Mouse (Mus musculus): Measurements from ENCODE around the gene Zdhhc1.

Gene Zdhhc1

GRCm38 (mm10) chr8:105464595-105464994, 32.1 kb downstream of the Zdhhc1 start:
- no peak for DNase-seq (ENCODE audit: low read depth, low spot score)

DNA sequence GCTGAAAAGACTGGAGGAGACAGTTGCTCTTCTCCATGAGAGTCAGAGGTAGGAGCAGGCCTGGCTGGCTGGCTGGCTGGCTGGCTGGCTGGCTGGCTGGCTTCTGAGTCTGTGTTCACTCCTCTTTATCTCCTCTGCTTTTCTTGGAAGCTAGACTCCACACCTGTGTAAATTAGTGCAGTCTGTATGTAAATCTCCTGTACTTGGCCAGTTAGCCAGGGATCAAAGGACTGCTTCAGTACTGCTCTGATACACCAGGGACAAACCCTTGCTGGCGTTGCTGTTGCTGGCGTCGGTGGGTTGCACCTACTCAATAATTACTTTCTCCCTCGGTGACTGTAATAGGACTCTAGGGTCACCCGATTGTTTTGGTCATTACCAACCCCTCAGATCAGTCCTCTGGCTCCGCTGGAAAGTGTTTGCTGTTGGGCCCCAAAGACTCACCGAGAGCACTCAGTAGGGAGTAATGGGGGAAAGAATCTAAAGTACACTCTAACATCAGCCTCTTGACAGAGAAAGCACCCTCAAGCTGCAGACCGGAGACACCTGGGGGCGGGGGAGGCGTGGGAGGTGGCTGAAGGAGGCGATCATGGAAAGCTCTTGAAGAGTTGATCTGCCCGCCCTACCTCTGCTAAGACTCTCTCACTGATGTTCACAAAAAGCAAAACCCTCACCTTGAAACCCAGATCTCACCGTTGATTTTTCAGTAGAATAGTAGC, 35.5 kb downstream of the Zdhhc1 start:
- DNase-seq (ENCODE audit: low read depth, low spot score), result no peak

GRCm38 (mm10) chr8:105455218-105455617, 41.5 kb downstream of the Zdhhc1 start:
- DNase-seq (ENCODE audit: low read depth, low spot score), result no peak

DNA sequence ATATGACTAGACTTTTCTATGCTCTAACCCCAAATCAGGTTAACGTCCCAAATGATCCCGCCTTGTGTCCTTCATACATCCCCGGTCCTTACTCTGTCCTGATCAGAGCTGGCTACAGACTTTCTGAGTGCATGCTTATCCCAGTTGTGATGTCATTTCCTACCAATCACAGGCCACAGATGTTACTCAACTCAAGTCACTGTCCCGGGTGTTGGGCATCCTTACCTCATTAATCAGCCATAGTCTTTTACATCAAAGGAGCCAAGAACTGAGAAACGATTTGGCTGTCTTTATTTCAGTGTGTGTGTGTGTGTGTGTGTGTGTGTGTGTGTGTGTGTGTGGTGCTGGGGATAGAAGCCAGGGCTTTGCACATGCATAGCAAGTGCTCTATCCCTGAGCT, 42.6 kb downstream of the Zdhhc1 start:
- no peak for DNase-seq (ENCODE audit: low read depth, low spot score)

DNA sequence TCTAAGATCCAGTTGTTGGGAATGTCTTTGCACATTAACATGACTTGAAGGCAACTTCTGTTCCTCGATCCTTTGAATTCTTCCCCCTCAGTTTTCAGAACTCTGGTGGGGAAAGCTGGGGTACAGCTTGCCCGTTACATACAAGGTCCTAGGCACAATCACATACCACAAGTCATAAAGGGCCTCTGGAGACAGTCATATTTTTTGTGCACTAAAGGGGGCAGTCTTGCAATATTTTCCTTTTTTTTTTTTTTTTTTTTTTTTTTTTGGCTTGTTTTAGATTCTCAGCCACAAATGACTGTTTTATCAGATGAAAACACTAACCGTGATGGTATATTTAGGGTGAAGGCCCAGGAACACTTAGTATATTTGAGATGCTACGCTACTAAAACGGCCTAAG, 43.4 kb downstream of the Zdhhc1 start:
- no peak for DNase-seq (ENCODE audit: low read depth, low spot score)

DNA sequence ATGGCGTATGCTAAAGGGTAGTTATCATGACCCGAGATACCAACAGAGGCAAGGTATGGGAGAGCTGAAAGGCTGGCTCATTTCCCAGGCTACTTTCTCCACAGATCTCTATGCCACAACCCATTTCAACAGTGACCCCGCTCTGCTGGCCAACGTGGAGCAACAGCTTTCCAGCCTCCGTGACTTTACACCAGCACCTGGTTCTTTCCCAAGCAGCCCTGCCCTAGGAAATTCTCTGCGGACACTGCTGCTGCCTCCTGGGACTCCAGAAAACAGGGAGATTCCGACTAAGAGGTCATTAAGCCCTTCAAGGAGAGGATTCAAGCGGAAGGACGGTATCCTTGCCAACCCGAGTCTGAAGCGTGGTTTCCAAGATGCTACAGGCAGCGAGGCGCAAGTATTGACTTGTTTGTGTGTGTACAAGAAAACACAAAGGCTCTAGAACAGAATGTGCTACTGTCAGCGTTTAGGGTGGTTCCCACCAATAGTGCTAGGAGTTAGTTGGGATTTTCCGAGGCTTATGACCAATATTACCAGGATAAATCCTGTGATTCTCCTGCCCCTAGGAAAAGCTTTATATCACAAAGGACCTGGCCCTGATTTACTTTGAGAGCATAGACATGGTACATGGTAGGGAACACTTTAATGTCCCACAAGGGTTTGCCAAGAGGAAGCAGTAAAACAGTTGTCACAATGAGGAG, 44.6 kb downstream of the Zdhhc1 start:
- no peak for DNase-seq (ENCODE audit: low read depth, low spot score)

- DNase-seq (ENCODE audit: low read depth, low spot score), result no peak
These were observed 45.7 kb downstream of the Zdhhc1 start for GRCm38 (mm10) chr8:105450977-105451376.

- no peak for DNase-seq (ENCODE audit: low read depth, low spot score)
These were observed 48.1 kb downstream of the Zdhhc1 start for GRCm38 (mm10) chr8:105448596-105448995.

GRCm38 (mm10) chr8:105448188-105448587, 48.5 kb downstream of the Zdhhc1 start:
- DNase-seq (ENCODE audit: low read depth, low spot score), result no peak

GRCm38 (mm10) chr8:105446127-105446552, 50.6 kb downstream of the Zdhhc1 start:
- no peak for DNase-seq (ENCODE audit: low read depth, low spot score)

DNA sequence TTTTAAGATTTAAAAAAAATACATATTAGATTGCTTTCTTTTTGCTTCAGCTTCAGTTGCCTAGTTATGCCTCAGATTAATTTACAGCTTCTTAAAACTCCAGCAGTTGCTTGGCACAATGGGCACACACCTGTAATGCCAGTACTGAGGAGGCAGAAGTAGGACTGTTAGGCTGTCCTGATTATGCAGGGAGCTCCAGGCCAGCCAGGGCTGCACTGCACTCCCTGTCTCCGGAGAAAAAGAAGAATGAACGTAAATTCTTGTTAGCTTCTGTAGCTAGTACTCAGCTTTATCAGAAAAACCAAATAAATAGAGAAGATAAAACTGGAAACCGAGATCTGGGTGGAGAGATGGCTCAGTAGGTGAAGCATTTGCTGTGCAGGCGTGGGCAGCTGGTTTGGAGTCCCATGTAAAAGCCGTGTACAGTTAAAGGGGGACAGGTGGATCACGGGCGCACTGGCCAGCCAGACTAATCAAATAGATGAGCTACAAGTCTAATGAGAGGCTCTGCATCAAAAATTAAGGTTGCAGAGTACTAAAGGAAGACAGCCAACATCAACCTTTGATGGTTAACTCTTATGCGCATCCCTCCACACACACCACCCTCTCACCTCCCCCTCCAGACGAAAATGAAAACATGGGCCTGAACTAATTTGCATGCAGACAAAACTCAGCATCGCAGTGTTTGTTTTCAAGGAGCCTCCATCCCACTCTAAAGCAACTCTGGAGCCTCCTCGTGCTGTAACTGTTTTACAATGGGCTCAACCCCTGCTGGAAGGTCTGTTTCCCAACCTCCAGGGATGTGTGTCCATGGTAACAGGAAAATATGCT, 51.2 kb downstream of the Zdhhc1 start:
- DNase-seq (ENCODE audit: low read depth, low spot score), result peak; percentile 55

GRCm38 (mm10) chr8:105442661-105443060, 54.0 kb downstream of the Zdhhc1 start:
- DNase-seq (ENCODE audit: low read depth, low spot score), result no peak

GRCm38 (mm10) chr8:105441433-105441832, 55.3 kb downstream of the Zdhhc1 start:
- DNase-seq (ENCODE audit: low read depth, low spot score), result peak; percentile 90

DNA sequence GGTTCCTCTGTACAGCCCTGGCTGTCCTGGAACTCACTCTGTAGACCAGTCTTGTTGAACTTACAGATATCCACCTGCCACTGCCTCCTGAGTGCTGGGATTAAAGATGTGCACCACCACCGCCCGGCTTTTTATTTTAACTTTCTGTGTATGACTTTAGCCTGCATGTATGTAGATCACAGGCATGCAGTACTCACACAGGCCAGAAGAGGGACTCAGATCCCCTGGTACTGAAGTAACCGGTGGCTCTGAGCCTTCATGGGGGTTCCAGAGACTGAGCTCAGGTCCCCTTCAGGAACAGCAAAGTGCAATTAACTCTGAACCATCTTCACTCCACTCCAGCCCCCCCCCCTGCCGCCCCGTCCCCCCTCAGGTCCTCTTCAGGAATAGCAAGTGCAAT, 57.8 kb downstream of the Zdhhc1 start:
- peak; percentile 93 for DNase-seq (ENCODE audit: low read depth, low spot score)

- no peak for DNase-seq (ENCODE audit: low read depth, low spot score)
These were observed 59.5 kb downstream of the Zdhhc1 start for GRCm38 (mm10) chr8:105437078-105437748.

DNA sequence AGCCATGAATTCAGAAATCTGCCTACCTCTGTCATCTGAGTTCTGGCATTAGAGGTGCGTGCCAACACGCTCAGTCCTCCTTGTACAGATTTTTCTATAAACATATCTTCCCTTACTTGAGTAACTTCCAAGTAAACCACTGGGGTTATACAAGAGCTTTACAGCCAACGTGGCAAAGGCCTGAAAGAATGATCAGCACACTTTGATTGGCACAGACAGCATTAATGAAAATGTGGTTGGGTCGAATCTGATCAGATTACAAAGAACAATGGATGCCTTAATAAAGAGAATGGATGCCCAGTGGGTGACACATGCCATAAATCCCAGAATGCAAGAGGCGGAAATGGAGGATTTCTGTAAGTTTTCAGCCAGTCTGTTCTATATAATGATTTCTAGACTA, 60.5 kb downstream of the Zdhhc1 start:
- DNase-seq (ENCODE audit: low read depth, low spot score), result no peak

DNA sequence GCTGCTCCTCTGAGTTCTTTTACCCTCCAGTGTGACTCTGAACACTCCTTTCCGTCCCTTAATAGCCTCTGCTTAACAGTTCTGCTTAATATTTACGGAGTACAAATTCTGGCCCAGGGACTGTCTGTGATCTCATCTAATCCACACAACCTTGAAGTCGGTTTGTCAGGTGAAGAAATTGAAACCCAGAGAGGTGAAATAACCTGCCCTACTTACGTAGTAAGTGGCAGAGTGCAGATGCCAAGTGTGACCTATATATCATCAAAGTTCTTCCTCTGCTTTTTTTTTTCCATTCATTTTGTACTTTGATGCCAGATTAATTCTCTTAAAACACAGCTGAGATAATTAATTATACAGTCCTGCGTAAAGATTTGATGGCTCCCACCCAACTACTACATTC, 62.6 kb downstream of the Zdhhc1 start:
- DNase-seq (ENCODE audit: low read depth, low spot score), result no peak

- peak; percentile 23 for DNase-seq (ENCODE audit: low read depth, low spot score)
These were observed 63.2 kb downstream of the Zdhhc1 start for GRCm38 (mm10) chr8:105433511-105433910.

- no peak for DNase-seq (ENCODE audit: low read depth, low spot score)
These were observed 63.7 kb downstream of the Zdhhc1 start for GRCm38 (mm10) chr8:105433021-105433420.

- peak; percentile 72 for DNase-seq (ENCODE audit: low read depth, low spot score)
These were observed 64.8 kb downstream of the Zdhhc1 start for GRCm38 (mm10) chr8:105431743-105432515.

GRCm38 (mm10) chr8:105426878-105427277, 69.8 kb downstream of the Zdhhc1 start:
- no peak for DNase-seq (ENCODE audit: low read depth, low spot score)
